Mouse (Mus musculus) liver, postnatal 0 days (tissue): ENCODE results near the gene Smim5.

Source experiments
- CTCF ChIP-seq: sonication (generic); IDR thresholded peaks from 2 replicates; pipeline ENCODE4 v1.5.1; 2016; ENCODE audit warnings: antibody characterized with exemption, low read depth
- EP300 ChIP-seq: IDR thresholded peaks from 2 replicates; pipeline ENCODE4 v1.6.1; 2016; ENCODE audit warnings: antibody characterized with exemption, low read depth, mild to moderate bottlenecking

- TF ChIP-seq CTCF = no peak
- peak; percentile 92 for TF ChIP-seq EP300
Observed at GRCm38 (mm10) chr11:115901338-115902161, 1.8 kb downstream of the Smim5 start.
